Mouse (Mus musculus): ENCODE measurements around the gene Srl.

The Srl gene

GRCm38 (mm10) chr16:4474040-4474881, 67.4 kb downstream of the Srl start:
- peak in 1 of 2 experiments; percentile 35 for DNase-seq (ENCODE audit: low spot score in 2 of 2)

DNA sequence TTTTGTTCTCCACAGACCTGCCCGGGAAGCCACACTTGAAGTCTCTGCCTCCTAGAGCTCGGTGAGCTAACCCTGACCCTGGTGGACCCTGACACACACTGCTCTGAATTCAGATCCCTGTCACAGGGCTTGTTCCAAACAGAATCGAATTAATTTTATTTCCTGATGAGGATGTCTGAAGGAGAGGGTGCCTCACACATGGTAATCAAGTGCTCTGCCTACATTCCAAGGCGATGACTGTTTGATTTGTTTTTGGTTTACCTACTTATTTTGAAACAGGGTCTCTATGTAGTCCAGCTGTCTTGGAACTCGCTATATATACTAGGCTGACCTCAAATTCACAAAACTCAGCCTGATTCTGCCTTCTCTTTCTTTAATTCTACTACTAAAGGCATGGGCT, 68.4 kb downstream of the Srl start:
- no peak for DNase-seq (ENCODE audit: low spot score in 2 of 2)

DNA sequence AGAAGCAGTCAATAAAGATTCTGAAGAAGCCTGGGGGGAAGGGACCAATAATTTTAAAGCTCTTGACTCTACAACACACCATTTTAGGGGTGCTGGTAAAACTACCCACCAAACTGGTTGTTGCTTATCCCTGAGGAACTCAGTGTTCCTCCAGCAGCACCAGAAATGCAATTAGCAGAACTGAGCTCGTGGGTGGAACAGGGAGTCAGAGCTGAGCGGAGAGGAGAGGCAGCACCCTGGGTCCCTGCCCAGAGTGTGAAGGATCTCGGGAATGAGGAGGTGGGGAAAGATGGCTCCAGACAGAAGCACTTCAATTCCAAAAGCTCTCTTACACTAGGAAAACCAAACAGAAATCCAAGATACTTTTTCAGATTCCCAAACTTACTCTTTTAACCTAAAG, 68.9 kb downstream of the Srl start:
- peak; percentile 52 to 55 for DNase-seq (ENCODE audit: low spot score in 2 of 2)

DNA sequence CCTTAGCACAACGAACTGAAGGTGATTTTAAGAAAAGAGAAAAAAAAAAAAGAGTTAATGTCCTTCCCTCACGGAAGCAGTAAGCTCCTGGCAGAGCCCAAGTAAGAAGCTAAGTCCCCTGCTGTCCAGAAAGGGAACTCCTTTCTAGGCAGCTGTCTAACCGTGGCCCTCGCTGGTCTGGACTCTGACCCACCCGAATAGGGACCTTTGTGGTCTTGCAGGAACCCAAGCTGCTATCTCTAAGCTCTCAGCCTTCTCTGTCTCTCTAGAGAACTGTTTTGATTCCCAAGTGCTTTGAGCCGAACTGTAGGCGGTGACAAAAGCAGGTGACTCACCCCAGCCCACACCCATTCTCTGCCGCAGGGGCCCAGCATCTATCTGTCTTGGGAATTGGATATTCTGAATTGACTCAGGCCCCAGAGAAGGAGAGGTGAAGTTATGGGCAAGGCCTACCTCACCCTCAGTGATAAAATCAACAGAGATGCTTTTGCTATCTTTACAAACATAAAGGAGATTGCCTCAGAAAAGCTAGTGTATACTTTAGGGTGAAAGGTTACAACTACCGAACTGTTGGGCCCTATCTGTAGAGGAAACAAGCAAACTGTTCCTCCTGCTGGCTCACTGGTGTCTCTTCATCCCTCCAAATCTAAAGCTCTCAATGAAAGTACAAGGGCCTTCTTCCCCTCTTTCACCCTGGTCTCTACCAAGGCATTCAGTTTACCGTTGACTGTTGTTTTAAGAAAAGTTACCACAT, 71.8 kb downstream of the Srl start:
- no peak for DNase-seq (ENCODE audit: low spot score in 2 of 2)

GRCm38 (mm10) chr16:4464529-4465089, 77.0 kb downstream of the Srl start:
- peak in 1 of 2 experiments; percentile 35 for DNase-seq (ENCODE audit: low spot score in 2 of 2)

GRCm38 (mm10) chr16:4457927-4458326, 83.7 kb downstream of the Srl start:
- no peak for DNase-seq (ENCODE audit: low spot score in 2 of 2)

GRCm38 (mm10) chr16:4456391-4456790, 85.2 kb downstream of the Srl start:
- no peak for DNase-seq (ENCODE audit: low spot score in 2 of 2)

DNA sequence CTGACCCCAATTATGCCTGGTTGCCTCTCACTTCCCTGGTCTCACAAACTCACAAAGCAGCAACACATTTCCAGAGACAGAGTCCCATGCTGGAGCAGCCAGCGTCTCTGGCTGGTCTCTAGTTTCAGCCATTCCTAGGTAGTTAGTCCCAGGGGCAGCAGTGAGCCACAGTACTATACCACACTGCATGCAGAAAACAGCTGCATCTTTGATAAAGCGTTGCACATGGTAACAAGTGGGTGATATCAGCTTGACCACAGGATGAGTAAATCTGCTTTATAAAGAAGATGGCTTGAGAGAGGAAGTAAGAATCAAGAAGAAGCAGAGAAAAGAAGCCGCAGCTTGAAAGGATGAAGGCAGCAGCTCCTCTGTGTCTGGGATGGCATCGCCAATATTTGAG, 85.9 kb downstream of the Srl start:
- no peak for DNase-seq (ENCODE audit: low spot score in 2 of 2)

DNA sequence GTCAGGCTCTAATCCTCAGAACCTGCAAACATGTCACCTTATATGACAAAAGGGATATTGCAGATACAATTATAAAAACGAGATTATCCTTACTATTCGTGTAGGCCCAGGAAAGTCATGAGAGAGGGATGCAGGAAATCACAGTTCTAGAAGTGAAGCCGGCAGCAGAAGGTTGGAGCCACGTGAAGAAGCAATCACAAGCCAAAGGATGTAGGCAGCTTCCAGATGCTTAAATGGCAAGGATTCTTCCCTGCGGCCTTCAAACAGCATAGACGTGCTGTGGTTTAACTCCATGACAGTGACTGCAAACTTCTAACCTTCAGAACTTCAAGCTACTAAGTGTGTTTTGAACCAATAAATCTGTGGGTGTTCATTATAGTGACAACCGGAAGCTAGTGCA, 87.1 kb downstream of the Srl start:
- no peak for DNase-seq (ENCODE audit: low spot score in 2 of 2)

DNA sequence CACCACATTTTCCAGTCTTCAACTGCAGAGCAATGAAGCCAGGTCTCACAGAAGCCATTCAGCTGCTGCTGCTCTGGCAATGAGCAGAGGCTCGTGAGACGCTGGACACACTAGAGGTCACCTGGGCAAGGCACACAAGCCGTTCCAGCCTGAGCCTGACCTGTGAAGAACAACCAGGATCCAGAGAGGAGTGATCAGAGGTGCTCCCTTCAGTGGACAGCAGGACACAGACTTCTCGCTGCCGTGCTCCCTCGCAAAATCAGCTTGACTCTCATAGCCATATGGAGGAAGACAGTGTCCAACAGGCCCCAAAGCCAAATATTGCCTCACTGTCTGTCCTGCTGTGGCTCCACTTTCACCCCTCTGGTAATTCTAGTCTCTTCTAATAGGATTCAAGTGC, 92.2 kb downstream of the Srl start:
- DNase-seq (ENCODE audit: low spot score in 2 of 2): no peak

GRCm38 (mm10) chr16:4448235-4448634, 93.4 kb downstream of the Srl start:
- peak; percentile 40 to 44 for DNase-seq (ENCODE audit: low spot score in 2 of 2)

- no peak for DNase-seq (ENCODE audit: low spot score in 2 of 2)
Measured at GRCm38 (mm10) chr16:4446395-4446794, 95.2 kb downstream of the Srl start.

- DNase-seq (ENCODE audit: low spot score in 2 of 2): peak in 1 of 2 experiments; percentile 30
Measured at GRCm38 (mm10) chr16:4444378-4444777, 97.2 kb downstream of the Srl start.

- no peak for DNase-seq (ENCODE audit: low spot score in 2 of 2)
Measured at GRCm38 (mm10) chr16:4439302-4440066, 102.1 kb downstream of the Srl start.

GRCm38 (mm10) chr16:4436738-4437137, 104.9 kb downstream of the Srl start:
- no peak for DNase-seq (ENCODE audit: low spot score in 2 of 2)

GRCm38 (mm10) chr16:4435371-4435770, 106.2 kb downstream of the Srl start:
- DNase-seq (ENCODE audit: low spot score in 2 of 2): no peak

GRCm38 (mm10) chr16:4431841-4432240, 109.8 kb downstream of the Srl start:
- no peak for DNase-seq (ENCODE audit: low spot score in 2 of 2)

GRCm38 (mm10) chr16:4431013-4431412, 110.6 kb downstream of the Srl start:
- DNase-seq (ENCODE audit: low spot score in 2 of 2): no peak

DNA sequence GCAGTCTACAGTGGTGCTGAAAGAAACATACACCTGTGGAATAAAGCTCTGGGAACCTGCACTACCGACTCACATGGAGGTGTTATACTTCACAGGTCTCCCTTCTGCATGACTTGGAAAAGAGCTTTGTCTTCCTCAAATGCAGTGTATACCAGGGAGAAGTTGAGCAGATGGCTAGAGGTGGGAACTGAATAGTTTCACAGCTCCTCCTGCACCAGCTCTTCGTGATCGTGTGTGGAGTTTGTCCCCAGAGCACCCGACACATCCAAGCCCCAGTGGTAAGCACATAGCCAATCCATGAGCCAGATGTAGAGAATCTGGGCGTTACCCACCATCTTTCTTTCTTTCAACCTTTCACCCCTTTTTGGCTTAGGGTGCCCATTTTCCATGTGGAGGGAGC, 111.4 kb downstream of the Srl start:
- no peak for DNase-seq (ENCODE audit: low spot score in 2 of 2)

Measured in heart, adult 9 months (tissue).